Mouse (Mus musculus): ENCODE data around the gene Gzmb. TPM values are rescaled to one million over a fixed set of nuclear protein-coding genes. Genes with fewer than 3 reads are reported as not detected.
A peak's percentile ranks its signal among the peaks of the same experiment; 100 is the strongest.
"Not testable (repeated sequence)": the region's sequence is repeated elsewhere in the genome, so short reads cannot be mapped to it uniquely, and the experiment has no call there.

Gzmb gene
- total RNA-seq (2021), result not detected

DNA sequence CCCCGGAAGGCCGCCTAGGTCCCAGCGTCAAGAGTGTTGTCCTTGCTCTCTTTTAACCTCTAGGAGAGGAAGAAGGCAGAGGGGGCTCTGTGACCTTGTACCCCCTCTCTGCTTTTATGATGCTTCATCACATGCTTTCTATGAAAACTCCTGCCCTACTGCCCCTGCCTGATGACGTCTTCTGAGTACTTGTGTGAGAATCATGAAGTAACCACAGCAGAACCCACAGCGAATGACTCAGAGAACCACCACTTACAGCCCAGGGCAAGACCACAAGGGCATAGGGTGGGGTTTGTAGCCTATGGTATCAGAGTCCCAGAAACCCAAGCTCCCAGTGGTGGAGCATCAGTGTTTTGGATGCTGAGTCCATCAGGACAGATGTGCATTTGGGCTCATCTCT, at the start of gene Gzmb:
Gene Gzmb, minus strand, starts transcription at position 108 of the 400 bp plus-strand sequence.
- no peak for DNase-seq (ENCODE audit: low spot score in 2 of 2)
- intact Hi-C loops (cut with DNase I), result no loop called here

- DNase-seq (ENCODE audit: low spot score in 2 of 2); intact Hi-C loops (cut with DNase I): not testable (repeated sequence)
Observed at GRCm38 (mm10) chr14:56311801-56312200, 49.7 kb upstream of the Gzmb start.

DNA sequence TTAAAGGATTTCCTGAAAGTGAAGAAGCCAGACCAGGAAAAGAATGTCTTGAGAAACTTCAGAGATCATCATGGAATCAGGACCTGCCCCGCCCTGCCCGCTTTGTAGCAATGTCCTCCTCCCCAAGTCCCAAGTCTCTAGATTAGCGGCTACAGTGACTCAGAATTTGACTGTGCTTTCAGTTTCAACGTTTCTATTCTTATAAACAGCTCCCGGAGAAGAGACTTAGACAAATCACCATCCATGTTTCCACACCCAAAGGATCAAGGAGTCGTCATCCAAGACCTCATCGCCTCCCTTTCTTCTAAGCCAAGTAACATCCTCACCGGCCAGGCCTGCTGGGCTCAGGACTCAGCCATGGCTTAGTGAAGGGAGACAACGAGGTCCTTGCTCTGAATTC, 48.2 kb upstream of the Gzmb start:
- DNase-seq (ENCODE audit: low spot score in 2 of 2), result no peak
- intact Hi-C loops (cut with DNase I), result no loop called here

GRCm38 (mm10) chr14:56304149-56304548, 42.1 kb upstream of the Gzmb start:
- DNase-seq (ENCODE audit: low spot score in 2 of 2), result no peak
- intact Hi-C loops (cut with DNase I), result loop anchor here (10.0 kb wide), 1 partner anchor 99 kb away; no protein-coding TSS in a partner anchor

- no peak for DNase-seq (ENCODE audit: low spot score in 2 of 2)
- intact Hi-C loops (cut with DNase I), result loop anchor here (10.0 kb wide), 1 partner anchor 99 kb away; no protein-coding TSS in a partner anchor
Observed at GRCm38 (mm10) chr14:56303506-56304025, 41.5 kb upstream of the Gzmb start.

- intact Hi-C loops (cut with DNase I), result loop anchor here (10.0 kb wide), 1 partner anchor 97 kb away; no protein-coding TSS in a partner anchor
- DNase-seq (ENCODE audit: low spot score in 2 of 2), result no peak
Observed at GRCm38 (mm10) chr14:56302091-56302490, 40.0 kb upstream of the Gzmb start.

DNA sequence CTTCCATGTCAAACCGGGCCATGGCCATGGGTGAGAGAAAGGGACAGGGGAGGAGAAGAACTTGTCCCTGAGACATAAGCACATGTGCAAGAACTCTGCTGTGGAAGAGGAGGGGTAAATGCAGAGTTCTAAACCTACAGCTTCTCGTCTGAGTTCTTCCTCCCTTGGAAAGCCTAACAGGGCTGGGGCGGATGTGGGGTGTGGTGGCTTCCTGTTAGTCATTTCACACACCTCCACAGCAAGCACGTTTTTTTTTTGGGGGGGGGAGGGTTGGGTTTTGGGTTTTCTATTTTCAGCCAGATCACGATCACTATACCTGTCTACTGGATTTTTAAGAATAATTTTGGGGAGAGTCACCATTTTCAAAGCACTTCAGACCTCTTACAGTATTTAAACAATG, 34.7 kb upstream of the Gzmb start:
- intact Hi-C loops (cut with DNase I), result no loop called here

GRCm38 (mm10) chr14:56296106-56296505, 34.0 kb upstream of the Gzmb start:
- intact Hi-C loops (cut with DNase I), result no loop called here

More for the DNA sequence above, 34.7 kb upstream of the Gzmb start:
- no peak for DNase-seq (ENCODE audit: low spot score in 2 of 2)

GRCm38 (mm10) chr14:56293146-56293545, 31.1 kb upstream of the Gzmb start:
- intact Hi-C loops (cut with DNase I), result no loop called here
- DNase-seq (ENCODE audit: low spot score in 2 of 2), result no peak

More at GRCm38 (mm10) chr14:56296106-56296505, 34.0 kb upstream of the Gzmb start:
- no peak for DNase-seq (ENCODE audit: low spot score in 2 of 2)

GRCm38 (mm10) chr14:56288651-56289050, 26.6 kb upstream of the Gzmb start:
- intact Hi-C loops (cut with DNase I), result no loop called here
- DNase-seq (ENCODE audit: low spot score in 2 of 2), result peak in 1 of 2 experiments; percentile 15

DNA sequence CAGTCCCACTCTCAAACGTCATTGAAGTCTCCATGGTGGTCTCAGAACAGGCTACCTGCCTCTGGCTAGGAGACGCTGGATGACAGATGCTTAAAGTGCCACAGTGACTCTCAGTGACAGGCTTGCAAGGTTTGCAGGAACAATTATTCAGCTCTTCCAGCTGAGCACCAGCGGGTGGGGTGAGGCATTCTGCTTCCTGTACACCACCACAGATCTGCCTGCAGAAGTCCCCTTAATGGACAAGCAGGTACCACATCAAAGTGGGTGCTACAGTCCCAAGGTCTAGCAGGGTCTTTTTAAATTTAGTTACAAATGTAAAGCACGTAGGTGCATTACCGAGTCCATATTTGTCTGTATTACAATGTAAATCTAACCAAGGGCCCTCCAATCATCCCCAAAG, 25.7 kb upstream of the Gzmb start:
- intact Hi-C loops (cut with DNase I), result no loop called here
- no peak for DNase-seq (ENCODE audit: low spot score in 2 of 2)

- intact Hi-C loops (cut with DNase I), result no loop called here
- DNase-seq (ENCODE audit: low spot score in 2 of 2), result no peak
Observed at GRCm38 (mm10) chr14:56284356-56285325, 22.6 kb upstream of the Gzmb start.

DNA sequence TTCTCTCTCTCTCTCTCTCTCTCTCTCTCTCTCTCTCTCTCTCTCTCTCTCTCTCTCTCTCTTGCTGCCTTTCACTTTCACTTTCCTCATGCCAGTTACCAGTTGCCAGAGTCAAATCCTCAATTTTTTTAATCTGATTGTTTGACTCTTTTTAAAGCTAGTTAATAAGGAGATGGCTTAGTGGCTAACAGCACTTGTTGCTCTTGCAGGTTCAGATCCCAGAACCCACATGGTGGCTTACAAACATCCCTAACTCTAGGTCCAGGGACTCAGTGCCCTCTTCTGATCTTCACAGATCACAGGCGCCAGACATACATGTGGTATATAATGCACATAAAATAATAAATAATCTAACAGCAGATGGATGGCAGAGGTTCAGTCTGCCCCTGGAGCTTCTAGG, 21.8 kb upstream of the Gzmb start:
- intact Hi-C loops (cut with DNase I), result no loop called here

DNA sequence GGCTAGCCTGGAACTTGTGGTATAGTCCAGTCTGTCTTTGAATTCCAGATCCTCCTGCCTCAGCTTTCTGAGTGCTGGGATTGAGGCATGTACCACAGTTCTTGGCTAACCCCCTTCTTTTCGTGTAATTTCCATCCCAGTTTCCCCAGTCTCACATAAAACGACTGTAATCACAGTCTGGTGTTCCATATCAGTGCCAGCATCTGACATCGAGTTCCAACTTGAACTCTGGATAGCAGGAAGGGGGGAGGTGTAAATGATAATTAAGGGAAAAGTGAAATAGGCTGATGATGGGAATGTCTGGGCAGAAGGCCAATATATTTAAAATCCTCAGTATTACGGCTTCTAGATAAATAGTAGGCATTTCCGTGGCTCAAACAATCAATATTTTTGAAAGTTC, 19.0 kb upstream of the Gzmb start:
- intact Hi-C loops (cut with DNase I), result no loop called here
- no peak for DNase-seq (ENCODE audit: low spot score in 2 of 2)

More for the DNA sequence above, 21.8 kb upstream of the Gzmb start:
- DNase-seq (ENCODE audit: low spot score in 2 of 2), result no peak

DNA sequence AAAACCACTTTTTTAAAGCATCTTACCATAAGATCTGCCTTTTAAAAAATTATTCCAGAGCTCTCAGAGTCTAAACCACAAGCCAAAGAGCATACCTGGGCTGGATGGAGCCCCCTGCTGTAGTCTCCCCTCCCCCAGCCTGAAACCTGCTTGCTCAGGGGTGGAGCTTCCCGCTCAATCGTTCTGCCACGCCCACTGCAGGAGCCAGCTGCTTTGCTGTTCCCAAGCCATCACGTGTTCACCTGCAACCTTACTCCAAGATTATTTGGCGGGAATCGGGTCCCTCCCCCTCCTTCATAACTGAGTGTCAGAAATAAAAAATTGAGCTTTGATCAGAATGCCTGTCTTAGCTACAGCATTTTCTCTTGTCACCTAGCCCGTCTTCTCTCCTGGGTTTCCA, 16.6 kb upstream of the Gzmb start:
- intact Hi-C loops (cut with DNase I); DNase-seq (ENCODE audit: low spot score in 2 of 2): not testable (repeated sequence)

DNA sequence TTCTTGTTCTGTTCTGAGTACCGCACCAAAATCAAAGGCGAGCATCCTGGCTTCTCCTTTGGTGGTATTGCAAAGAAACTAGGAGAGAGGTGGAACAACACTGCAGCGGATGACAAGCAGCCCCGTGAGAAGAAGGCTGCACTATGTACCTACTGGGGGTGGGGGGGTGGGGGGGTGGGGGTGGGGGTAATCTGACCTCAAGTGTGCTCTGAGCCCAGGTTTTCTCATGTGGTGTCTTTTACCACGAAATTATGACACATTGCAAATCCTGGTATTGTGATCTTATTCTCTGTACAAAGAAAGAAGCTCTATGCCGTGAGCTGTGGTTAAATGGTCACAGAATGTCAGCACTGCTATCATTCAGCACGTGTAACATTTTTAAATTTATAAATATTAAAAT, 14.0 kb upstream of the Gzmb start:
- intact Hi-C loops (cut with DNase I); DNase-seq (ENCODE audit: low spot score in 2 of 2): not testable (repeated sequence)

GRCm38 (mm10) chr14:56266109-56266508, 4.0 kb upstream of the Gzmb start:
- intact Hi-C loops (cut with DNase I), result no loop called here

GRCm38 (mm10) chr14:56240409-56240808, 21.7 kb downstream of the Gzmb start:
- intact Hi-C loops (cut with DNase I), result no loop called here
- no peak for DNase-seq (ENCODE audit: low spot score in 2 of 2)

More at GRCm38 (mm10) chr14:56266109-56266508, 4.0 kb upstream of the Gzmb start:
- DNase-seq (ENCODE audit: low spot score in 2 of 2), result no peak

GRCm38 (mm10) chr14:56234556-56234955, 27.5 kb downstream of the Gzmb start, which contains the start of gene Gzmc:
TSS of gene Gzmc (minus strand) at chr14:56234656.
- no peak for DNase-seq (ENCODE audit: low spot score in 2 of 2)
- intact Hi-C loops (cut with DNase I), result no loop called here

DNA sequence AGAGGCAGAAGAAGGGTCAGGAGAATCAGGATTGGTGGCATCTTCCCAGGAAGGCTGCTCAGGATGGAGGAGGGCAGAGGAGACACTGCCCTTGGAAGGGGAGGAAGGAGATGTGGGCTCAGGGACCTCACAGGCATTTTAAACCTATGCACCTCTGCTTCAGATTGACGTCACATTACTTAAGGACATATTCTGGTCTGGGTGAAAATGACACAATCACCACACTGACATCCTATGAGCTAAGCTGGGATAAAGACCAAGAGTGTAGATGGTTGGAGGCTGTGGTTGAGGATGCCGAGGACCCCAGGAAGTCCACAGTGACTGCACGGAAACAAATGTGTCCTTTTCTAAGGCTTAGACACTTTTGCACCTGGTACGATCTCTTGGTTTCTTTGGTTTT, 50.7 kb downstream of the Gzmb start, which contains the start of gene Gzmf:
Gene Gzmf, minus strand, starts transcription at position 101 of the 400 bp plus-strand sequence.
- intact Hi-C loops (cut with DNase I), result no loop called here
- DNase-seq (ENCODE audit: low spot score in 2 of 2), result no peak
